In genomic region chr1:124584620-124585019, GRCm38 (mm10) we compare ENCODE assay signal across 34 mouse cellular contexts.
"Had no signal": no experiment of that assay in that cellular context is flagged by ENCODE, and none has a peak within 500 bp of the region (broad histone marks: within the 10 kb centered on the region; RNA-seq: fewer than 3 reads in every experiment).

No protein-coding gene starts in this region.

- H3K27me3 ChIP-seq: heart, embryonic 12.5 days; heart, embryonic 13.5 days; heart, embryonic 15.5 days; hindbrain, embryonic 12.5 days; hindbrain, embryonic 13.5 days; hindbrain, embryonic 15.5 days; intestine, embryonic 15.5 days; kidney, embryonic 15.5 days had no signal

- H3K27ac ChIP-seq: heart, embryonic 10.5 days; heart, embryonic 13.5 days; heart, embryonic 15.5 days; hindbrain, embryonic 12.5 days; hindbrain, embryonic 13.5 days; hindbrain, embryonic 14.5 days; hindbrain, embryonic 15.5 days; hindbrain, postnatal 0 days; intestine, embryonic 15.5 days; kidney, embryonic 15.5 days; kidney, postnatal 0 days; layer of hippocampus, adult 2 months; left cerebral cortex, adult 2 months had no signal

- ATAC-seq: hindbrain, embryonic 16.5 days; hindbrain, postnatal 0 days; inflammation-experienced regulatory T-cells, adult 6 months; intestine, embryonic 15.5 days; intestine, embryonic 16.5 days; intestine, postnatal 0 days had no signal

- H3K9me3 ChIP-seq: heart, embryonic 10.5 days; heart, embryonic 12.5 days; heart, embryonic 15.5 days; hindbrain, embryonic 12.5 days; hindbrain, embryonic 13.5 days; hindbrain, embryonic 15.5 days; intestine, embryonic 15.5 days; kidney, embryonic 15.5 days had no signal

- H3K36me3 ChIP-seq: heart, embryonic 10.5 days; heart, embryonic 12.5 days; heart, embryonic 13.5 days; heart, embryonic 15.5 days; hindbrain, embryonic 12.5 days; hindbrain, embryonic 13.5 days; hindbrain, embryonic 15.5 days; intestine, embryonic 15.5 days; kidney, embryonic 15.5 days had no signal

- H3K4me3 ChIP-seq: heart, embryonic 10.5 days; heart, embryonic 12.5 days; heart, embryonic 13.5 days; heart, embryonic 15.5 days; hindbrain, embryonic 12.5 days; hindbrain, embryonic 13.5 days; hindbrain, embryonic 15.5 days; intestine, embryonic 15.5 days; kidney, embryonic 15.5 days; layer of hippocampus, adult 2 months; left cerebral cortex, adult 2 months had no signal

- H3K4me1 ChIP-seq: heart, embryonic 10.5 days; heart, embryonic 12.5 days; heart, embryonic 13.5 days; heart, embryonic 15.5 days; hindbrain, embryonic 12.5 days; hindbrain, embryonic 13.5 days; hindbrain, embryonic 15.5 days; intestine, embryonic 15.5 days; kidney, embryonic 15.5 days had no signal

- H3K9ac ChIP-seq: heart, embryonic 12.5 days; heart, embryonic 13.5 days; heart, embryonic 15.5 days; hindbrain, embryonic 12.5 days; hindbrain, embryonic 13.5 days; hindbrain, embryonic 14.5 days; hindbrain, embryonic 15.5 days; intestine, embryonic 15.5 days; kidney, embryonic 15.5 days had no signal

- H3K4me2 ChIP-seq: heart, embryonic 11.5 days; heart, embryonic 12.5 days; heart, embryonic 13.5 days; heart, embryonic 15.5 days; hindbrain, embryonic 12.5 days; hindbrain, embryonic 13.5 days; hindbrain, embryonic 14.5 days; hindbrain, embryonic 15.5 days; intestine, embryonic 15.5 days; kidney, embryonic 15.5 days had no signal

- DNase-seq: heart, postnatal 14 days; heart, postnatal 36 days; heart, postnatal 4 days; kidney, adult 11 months; kidney, adult 18-20 months; kidney, adult 2 months; kidney, adult 8-10 months; kidney, adult 9 months; kidney, postnatal 10 days; kidney, postnatal 14 days; kidney, postnatal 25 days; kidney, postnatal 36 days; kidney, postnatal 4 days; layer of hippocampus, adult 9-11 months; layer of hippocampus, postnatal 36 days had no signal
